Mouse (Mus musculus): Measurements from ENCODE around the gene Samd3.

DNA sequence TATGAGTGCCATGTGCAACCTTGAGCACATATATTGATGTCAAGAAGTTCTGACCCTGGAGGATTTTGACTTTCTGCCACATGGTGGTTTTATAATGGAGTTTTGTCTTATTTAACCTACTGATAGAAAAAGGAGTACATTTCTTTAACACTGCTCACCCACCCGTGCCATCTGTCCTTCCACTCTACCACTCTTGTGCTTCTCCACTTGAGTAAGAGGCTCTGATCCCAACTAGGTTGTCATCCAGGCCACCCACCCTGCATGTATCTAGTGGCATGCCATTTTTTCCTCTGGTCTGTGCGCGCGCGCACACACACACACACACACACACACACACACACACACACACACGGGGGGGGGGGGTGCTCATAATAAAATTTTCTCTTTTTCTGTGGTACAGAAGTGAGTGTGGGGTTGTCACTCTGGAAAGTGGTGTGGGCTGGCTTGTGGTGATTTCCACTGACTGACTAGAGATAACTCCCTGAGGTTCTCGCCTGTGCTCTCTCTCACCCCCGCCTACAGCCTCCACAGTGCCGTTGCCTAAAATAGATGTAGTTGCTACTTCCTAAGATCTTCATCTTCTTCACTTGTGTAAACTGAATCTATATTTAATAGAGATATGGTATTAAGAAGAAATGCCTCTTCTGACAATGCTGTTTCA, 26.7 kb upstream of the Samd3 start:
- TF ChIP-seq CTCF (IDR thresholded peaks at IDR 0.05; ENCODE audit: control insufficient read depth, insufficient read depth, insufficient read length) (no peak), MYOG (IDR thresholded peaks at IDR 0.05; ENCODE audit: control insufficient read depth, extremely low read depth, insufficient read length) (no peak), CEBPB (IDR thresholded peaks at IDR 0.05; ENCODE audit: low read depth) (no peak), MAX (IDR thresholded peaks at IDR 0.05) (no peak), FOSL1 (IDR thresholded peaks at IDR 0.05; ENCODE audit: insufficient read depth, low read length, poor library complexity, severe bottlenecking) (no peak)
